In genomic region chr11:104272352-104272751, GRCm38 (mm10) we compare ENCODE assay signal across 7 mouse cellular contexts. TPM values are rescaled to one million over a fixed set of nuclear protein-coding genes. Genes with fewer than 3 reads are reported as not detected.
DNase-seq lines count a peak whose midpoint lies in the region; ATAC-seq and TF ChIP-seq lines count a peak whose summit lies in the region.

No protein-coding gene starts in this region.

- no peak for ATAC-seq in megakaryocyte progenitor cell, adult 5-6 weeks (replicated peaks; ENCODE audit: poor library complexity)

- H3K4me3 ChIP-seq in C2C12 (ENCODE audit: insufficient read depth, poor library complexity, severe bottlenecking): no peak overlapping the region

- DNase-seq in NIH3T3 (ENCODE audit: low read depth): peak; percentile 50
- peak; percentile 61 to 78 for DNase-seq in cerebellum, postnatal 4 days (ENCODE audit: low spot score in 2 of 2)
- DNase-seq in heart, postnatal 4 days: peak; percentile 82
- DNase-seq in left cerebral cortex, postnatal 4 days: peak; percentile 93
- no peak for DNase-seq in embryo, embryonic 9.5 days (ENCODE audit: extremely low spot score)

- H3K36me3 ChIP-seq in C2C12 (ENCODE audit: control insufficient read depth, insufficient read depth): no peaks in the 10 kb centered on the region

- no peaks in the 10 kb centered on the region for H3K27me3 ChIP-seq in C2C12 (ENCODE audit: control insufficient read depth, insufficient read depth, insufficient read length)

- intact Hi-C loops in left cerebral cortex, postnatal 4 days (cut with DNase I): no loop called here

- no peak for TF ChIP-seq CTCF in C2C12 (IDR thresholded peaks at IDR 0.05; ENCODE audit: control insufficient read depth, insufficient read depth, insufficient read length)

- no peaks in the 10 kb centered on the region for H3K79me3 ChIP-seq in C2C12 (ENCODE audit: low read depth)

- no peak overlapping the region for H3ac ChIP-seq in C2C12 (ENCODE audit: control insufficient read depth, insufficient read length, low read depth)

- H3K79me2 ChIP-seq in C2C12 (ENCODE audit: control insufficient read depth, insufficient read depth): no peaks in the 10 kb centered on the region

TF ChIP-seq in C2C12, 6 proteins besides CTCF, POLR2A, EP300 and RAD21:
- TF ChIP-seq USF1 (IDR thresholded peaks at IDR 0.05; ENCODE audit: low read depth) (peak; percentile 41), FOSL1 (IDR thresholded peaks at IDR 0.05; ENCODE audit: insufficient read depth, low read length, poor library complexity, severe bottlenecking) (no peak), CEBPB (IDR thresholded peaks at IDR 0.05; ENCODE audit: low read depth) (no peak), MAX (IDR thresholded peaks at IDR 0.05) (no peak), MYOG (IDR thresholded peaks at IDR 0.05; ENCODE audit: control insufficient read depth, extremely low read depth, insufficient read length) (no peak)

RNA-seq across cellular contexts. Expression of gene Mapt, which starts 41.2 kb away (rescaled TPM):
- polyA plus RNA-seq in C2C12 (2012; fragmentation: generic; extraction: Trizol): 2.6 TPM
- total RNA-seq in heart, postnatal 4 days (2021): 1 to 10 TPM; 7.1 to 8.1 TPM
- total RNA-seq in left cerebral cortex, postnatal 4 days (2021): 1,000 to 10,000 TPM; 1,229 to 1,264 TPM
- 0.27 TPM in 1 of 2 replicates, not detected in the other for total RNA-seq in megakaryocyte progenitor cell, adult 5-6 weeks (2015)
- 0.27 TPM in 1 of 2 replicates, not detected in the other for total RNA-seq in megakaryocyte progenitor cell, adult 5-6 weeks (2017)

Comparison
In these comparisons a context has a peak if more than half of its experiments do, and no peak if none do; other contexts are left out.
1. RNA of gene Mapt, which starts 41.2 kb away (total RNA-seq): 1,229 to 1,264 TPM in left cerebral cortex, postnatal 4 days; 7.1 to 8.1 TPM in heart, postnatal 4 days and 0.27 TPM in megakaryocyte progenitor cell, adult 5-6 weeks; every median in the first group is over 100 times any median in the second.